Mouse (Mus musculus) MEL (cell line): Measurements from ENCODE around the gene Fgf13. TPM values are rescaled to one million over a fixed set of nuclear protein-coding genes. Genes with fewer than 3 reads are reported as not detected.

ENCODE experiments used
- DNase-seq: peaks from one replicate; pipeline ENCODE4 v3.0.0; 2011; ENCODE audit warnings: low read depth, low spot score
- H3K27ac ChIP-seq: 2 replicates; pipeline ENCODE4 v1.5.1; 2012; ENCODE audit warnings: low read depth, mild to moderate bottlenecking, control low read depth, low read length, moderate library complexity; ENCODE audit not compliant: control insufficient read depth
- H3K27me3 ChIP-seq, 2 experiments: fragments of 150-350 bp in 1 of 2; sonication (generic) in 1 of 2; 2 replicates each; pipeline ENCODE4 v1.6.1; 2012; ENCODE audit warnings: low read length in 2 of 2, mild to moderate bottlenecking in 2 of 2, improper control_type of control experiment in 1 of 2, moderate library complexity in 1 of 2; ENCODE audit not compliant: insufficient read depth in 2 of 2, control insufficient read depth in 1 of 2
- H3K36me3 ChIP-seq, 2 experiments: 2 replicates each; pipeline ENCODE4 v1.6.1; 2012 to 2014; ENCODE audit warnings: low read length in 2 of 2, improper control_type of control experiment in 1 of 2, inconsistent platforms in 1 of 2, mild to moderate bottlenecking in 1 of 2; ENCODE audit not compliant: insufficient read depth in 2 of 2, control insufficient read depth in 1 of 2
- H3K4me1 ChIP-seq, 2 experiments: fragments of 150-350 bp in 1 of 2; sonication (generic) in 1 of 2; 2 replicates each; pipeline ENCODE4 v1.6.1; 2012; ENCODE audit warnings: low read length in 2 of 2, improper control_type of control experiment in 1 of 2, mild to moderate bottlenecking in 1 of 2; ENCODE audit not compliant: insufficient read depth in 2 of 2, control insufficient read depth in 1 of 2
- H3K4me3 ChIP-seq, 2 experiments: fragments of 150-350 bp in 1 of 2; sonication (generic) in 1 of 2; 2 replicates each; pipeline ENCODE4 v1.5.1; 2012; ENCODE audit warnings: low read depth in 2 of 2, low read length in 2 of 2, mild to moderate bottlenecking in 2 of 2, moderate library complexity in 2 of 2, control low read depth in 1 of 2, improper control_type of control experiment in 1 of 2; ENCODE audit not compliant: control insufficient read depth in 1 of 2, insufficient read depth in 1 of 2
- H3K79me2 ChIP-seq: 2 replicates; pipeline ENCODE4 v1.6.1; 2012; ENCODE audit warnings: mild to moderate bottlenecking, low read length, moderate library complexity; ENCODE audit not compliant: control insufficient read depth, poor library complexity, insufficient read depth
- H3K9ac ChIP-seq: 2 replicates; pipeline ENCODE4 v1.6.1; 2012; ENCODE audit warnings: low read depth, mild to moderate bottlenecking, control low read depth, low read length, moderate library complexity; ENCODE audit not compliant: control insufficient read depth, poor library complexity, severe bottlenecking
- H3K9me3 ChIP-seq: fragments of 150-350 bp; sonication (generic); replicated peaks from 2 replicates; pipeline ENCODE4 v1.6.1; 2012; ENCODE audit warnings: mild to moderate bottlenecking, low read length, improper control_type of control experiment, moderate library complexity; ENCODE audit not compliant: insufficient read depth
- BHLHE40 ChIP-seq: IDR thresholded peaks from 2 replicates; pipeline ENCODE4 v1.6.1; 2012; ENCODE audit warnings: low read depth, mild to moderate bottlenecking, inconsistent platforms, low read length, improper control_type of control experiment, borderline replicate concordance
- CHD1 ChIP-seq: IDR thresholded peaks from 2 replicates; pipeline ENCODE4 v1.6.1; 2012; ENCODE audit warnings: low read depth, mild to moderate bottlenecking, inconsistent platforms, low read length, improper control_type of control experiment
- E2F4 ChIP-seq: IDR thresholded peaks from 2 replicates; pipeline ENCODE4 v1.6.1; 2011; ENCODE audit warnings: low read depth, low read length, improper control_type of control experiment, borderline replicate concordance
- EP300 ChIP-seq, 2 experiments: IDR thresholded peaks; 2 replicates each; pipeline ENCODE4 v1.6.1; 2011; ENCODE audit warnings: improper control_type of control experiment in 2 of 2, low read length in 2 of 2, low read depth in 1 of 2, mild to moderate bottlenecking in 1 of 2
- GABPA ChIP-seq: IDR thresholded peaks from 2 replicates; pipeline ENCODE4 v1.6.1; 2012; ENCODE audit warnings: low read depth, mild to moderate bottlenecking, inconsistent platforms, low read length, improper control_type of control experiment, moderate library complexity
- GATA1 ChIP-seq: IDR thresholded peaks from 2 replicates; pipeline ENCODE4 v1.6.1; 2011; ENCODE audit warnings: low read depth, low read length, improper control_type of control experiment
- HCFC1 ChIP-seq: IDR thresholded peaks from 2 replicates; pipeline ENCODE4 v1.6.1; 2012; ENCODE audit warnings: low read depth, mild to moderate bottlenecking, inconsistent platforms, low read length, improper control_type of control experiment, moderate library complexity
- MAFK ChIP-seq: IDR thresholded peaks from 2 replicates; pipeline ENCODE4 v1.6.1; 2011; ENCODE audit warnings: low read depth, mild to moderate bottlenecking, low read length, improper control_type of control experiment, borderline replicate concordance
- MYB ChIP-seq: IDR thresholded peaks from 2 replicates; pipeline ENCODE4 v1.6.1; 2011; ENCODE audit warnings: mild to moderate bottlenecking, low read depth, low read length, improper control_type of control experiment
- NELFE ChIP-seq: IDR thresholded peaks from 2 replicates; pipeline ENCODE4 v1.6.1; 2011; ENCODE audit warnings: low read depth, low read length, improper control_type of control experiment
- NRF1 ChIP-seq: IDR thresholded peaks from 2 replicates; pipeline ENCODE4 v1.6.1; 2014; ENCODE audit warnings: low read depth, mild to moderate bottlenecking, inconsistent platforms, low read length, improper control_type of control experiment, moderate library complexity; ENCODE audit not compliant: poor library complexity, insufficient read depth, severe bottlenecking
- POLR2A ChIP-seq, 2 experiments: IDR thresholded peaks; 2 replicates each; pipeline ENCODE4 v1.6.1; 2011 to 2012; ENCODE audit warnings: low read length in 2 of 2, mild to moderate bottlenecking in 2 of 2, control low read depth in 1 of 2, improper control_type of control experiment in 1 of 2, low read depth in 1 of 2, moderate library complexity in 1 of 2; ENCODE audit not compliant: control insufficient read depth in 1 of 2, insufficient read depth in 1 of 2, poor library complexity in 1 of 2
- POLR2AphosphoS5 ChIP-seq: IDR thresholded peaks from 2 replicates; pipeline ENCODE4 v1.6.1; 2012; ENCODE audit warnings: low read depth, borderline replicate concordance, mild to moderate bottlenecking, inconsistent platforms, low read length, moderate library complexity, mixed read lengths
- RCOR1 ChIP-seq: IDR thresholded peaks from 2 replicates; pipeline ENCODE4 v1.6.1; 2012; ENCODE audit warnings: low read depth, mild to moderate bottlenecking, inconsistent platforms, low read length, improper control_type of control experiment
- SMC3 ChIP-seq: IDR thresholded peaks from 2 replicates; pipeline ENCODE4 v1.6.1; 2011; ENCODE audit warnings: low read depth, low read length, improper control_type of control experiment
- TBP ChIP-seq: IDR thresholded peaks from 2 replicates; pipeline ENCODE4 v1.8.0; 2011; ENCODE audit warnings: low read depth, low read length, improper control_type of control experiment
- USF2 ChIP-seq, 2 experiments: IDR thresholded peaks; 2 replicates each; pipeline ENCODE4 v1.6.1; 2011 to 2012; ENCODE audit warnings: improper control_type of control experiment in 2 of 2, low read length in 2 of 2, borderline replicate concordance in 1 of 2, inconsistent platforms in 1 of 2, low read depth in 1 of 2, mild to moderate bottlenecking in 1 of 2; ENCODE audit not compliant: insufficient read depth in 1 of 2
- ZC3H11A ChIP-seq: IDR thresholded peaks from 2 replicates; pipeline ENCODE4 v1.6.1; 2012; ENCODE audit warnings: low read depth, mild to moderate bottlenecking, inconsistent platforms, low read length, improper control_type of control experiment
- ZKSCAN1 ChIP-seq: IDR thresholded peaks from 2 replicates; pipeline ENCODE4 v1.6.1; 2012; ENCODE audit warnings: low read depth, mild to moderate bottlenecking, inconsistent platforms, low read length, improper control_type of control experiment, moderate library complexity
- ZNF384 ChIP-seq: IDR thresholded peaks from 2 replicates; pipeline ENCODE4 v1.6.1; 2012; ENCODE audit warnings: low read depth, mild to moderate bottlenecking, inconsistent platforms, low read length, improper control_type of control experiment
- polyA plus RNA-seq, 2 experiments: library from polyadenylated mRNA; stranded (reverse) in 1 of 2; unstranded in 1 of 2; fragments of >175 nt in 1 of 2; fragments of >200 nt in 1 of 2; gene quantifications; 2 replicates each; pipeline versions ENCODE4 v1.2.1 to v1.2.4; 2012; ENCODE audit warnings: low replicate concordance in 2 of 2, low read depth in 1 of 2; ENCODE audit not compliant: insufficient read length in 2 of 2, insufficient read depth in 1 of 2, missing spikeins in 1 of 2
- total RNA-seq: library from RNA; depleted of rRNA; stranded (reverse); fragments of 300-350 nt; gene quantifications from 2 replicates; pipeline ENCODE4 v1.2.3, GENCODE M21; 2012

Fgf13 gene
- total and polyA plus RNA-seq, 3 experiments, result not detected

GRCm38 (mm10) chrX:59251576-59251975 lies 316.3 kb downstream of the Fgf13 start:
- no peak overlapping the region for H3K27ac ChIP-seq
- no peaks in the 10 kb centered on the region for H3K4me1 ChIP-seq
- H3K9me3 ChIP-seq, result no peaks in the 10 kb centered on the region
- H3K79me2 ChIP-seq, result no peaks in the 10 kb centered on the region
- H3K27me3 ChIP-seq, result no peaks in the 10 kb centered on the region
- H3K36me3 ChIP-seq, result no peaks in the 10 kb centered on the region
- TF ChIP-seq MYB, result no peak
- TF ChIP-seq E2F4, result no peak
- TF ChIP-seq ZKSCAN1, result no peak
- no peak for TF ChIP-seq NRF1
- no peak for TF ChIP-seq EP300 (IDR thresholded peaks at IDR 0.05; ENCODE audit: low read depth in 1 of 2, low read length in 2 of 2)
- no peak for DNase-seq
- no peak overlapping the region for H3K4me3 ChIP-seq
- H3K9ac ChIP-seq, result no peak overlapping the region

GRCm38 (mm10) chrX:59243752-59244151 lies 324.1 kb downstream of the Fgf13 start:
- Histone ChIP-seq H3K4me3 (no peak overlapping the region), H3K9ac (no peak overlapping the region), H3K4me1 (no peaks in the 10 kb centered on the region), H3K9me3 (no peaks in the 10 kb centered on the region), H3K27me3 (no peaks in the 10 kb centered on the region), H3K27ac (no peak overlapping the region), H3K36me3 (no peaks in the 10 kb centered on the region), H3K79me2 (no peaks in the 10 kb centered on the region)
- TF ChIP-seq RCOR1, result no peak
- TF ChIP-seq USF2 (IDR thresholded peaks at IDR 0.05; ENCODE audit: borderline replicate concordance in 1 of 2, insufficient read depth in 1 of 2, low read depth in 1 of 2, low read length in 2 of 2), result no peak
- TF ChIP-seq CHD1, result no peak
- TF ChIP-seq TBP, result no peak
- no peak for TF ChIP-seq POLR2AphosphoS5
- TF ChIP-seq NELFE, result no peak
- TF ChIP-seq POLR2A (IDR thresholded peaks at IDR 0.05; ENCODE audit: control insufficient read depth in 1 of 2, insufficient read depth in 1 of 2, low read depth in 1 of 2, low read length in 2 of 2, poor library complexity in 1 of 2), result no peak
- no peak for TF ChIP-seq BHLHE40
- TF ChIP-seq ZC3H11A, result no peak
- no peak for TF ChIP-seq ZNF384
- no peak for TF ChIP-seq MAFK
- no peak for TF ChIP-seq ZKSCAN1
- no peak for DNase-seq

GRCm38 (mm10) chrX:59243176-59243575 lies 324.7 kb downstream of the Fgf13 start:
- Histone ChIP-seq H3K9ac (no peak overlapping the region), H3K27me3 (no peaks in the 10 kb centered on the region), H3K4me1 (no peaks in the 10 kb centered on the region), H3K4me3 (no peak overlapping the region), H3K9me3 (no peaks in the 10 kb centered on the region), H3K36me3 (no peaks in the 10 kb centered on the region), H3K79me2 (no peaks in the 10 kb centered on the region), H3K27ac (no peak overlapping the region)
- TF ChIP-seq CHD1 (no peak), RCOR1 (no peak), GATA1 (no peak), HCFC1 (no peak), GABPA (no peak), SMC3 (no peak), POLR2A (IDR thresholded peaks at IDR 0.05; ENCODE audit: control insufficient read depth in 1 of 2, insufficient read depth in 1 of 2, low read depth in 1 of 2, low read length in 2 of 2, poor library complexity in 1 of 2) (no peak)
- no peak for DNase-seq
